Mouse (Mus musculus): ENCODE measurements around the gene Klhdc10.

Klhdc10 gene

DNA sequence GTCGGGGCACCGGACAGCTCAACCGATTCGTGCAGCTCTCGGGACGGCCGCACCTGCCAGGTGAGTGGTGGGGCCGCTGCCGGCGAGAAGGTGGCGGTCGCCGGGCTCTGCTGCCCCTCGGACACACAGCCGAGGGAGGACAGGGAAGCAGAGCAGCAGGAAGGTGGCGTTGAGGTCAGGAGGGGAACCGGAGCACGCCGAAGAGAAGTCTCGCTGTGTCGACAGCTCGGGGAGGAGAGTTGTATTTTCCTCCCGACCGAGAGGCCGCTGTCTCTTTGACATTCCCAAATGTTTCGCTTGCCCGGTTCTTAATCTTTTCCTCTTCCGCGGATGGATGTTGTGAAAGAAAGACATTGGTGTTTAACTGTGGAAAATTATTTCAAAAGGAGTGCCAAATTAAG is 423 bp downstream of the Klhdc10 start:
- DNase-seq (ENCODE audit: low read depth) = peak; percentile 38

DNA sequence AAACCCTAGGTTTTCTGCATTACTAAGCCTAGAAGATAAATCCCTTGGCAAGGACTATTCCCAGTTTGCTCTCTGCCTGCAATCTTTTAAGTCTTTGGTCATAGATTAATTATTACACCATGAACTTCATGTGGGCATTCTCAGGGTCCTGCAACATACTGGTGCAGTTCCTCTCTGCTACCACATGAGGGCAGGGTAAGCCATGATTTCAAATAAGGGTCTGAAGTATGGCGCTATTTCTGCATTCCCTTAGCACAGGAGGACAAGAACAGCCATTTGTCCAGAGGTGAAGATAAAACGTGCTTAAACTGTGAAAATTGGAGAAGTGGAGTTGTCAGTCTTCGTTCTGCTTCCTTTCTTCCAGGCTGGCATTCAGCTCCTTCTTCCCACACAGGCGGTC is 1.8 kb downstream of the Klhdc10 start:
- DNase-seq (ENCODE audit: low read depth) = peak; percentile 92

DNA sequence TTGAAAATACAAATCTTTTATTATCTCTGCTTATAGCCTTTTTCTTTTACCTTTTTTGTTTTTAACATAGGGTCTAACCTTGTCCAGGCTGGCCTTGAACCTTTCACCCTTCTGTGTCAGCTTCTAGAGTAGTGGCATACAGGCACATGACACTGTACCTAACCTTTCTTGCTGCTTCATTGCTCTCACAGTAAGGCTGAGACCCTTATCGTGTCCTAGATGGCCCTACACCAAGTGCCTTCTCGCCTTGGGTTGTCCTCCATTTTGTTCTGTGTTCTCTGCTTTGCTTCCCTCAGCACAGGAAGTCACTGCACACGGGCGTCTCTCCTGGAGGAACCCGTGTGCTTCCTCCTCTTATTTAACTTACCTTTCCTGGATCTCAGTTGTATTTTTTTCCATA is 3.0 kb downstream of the Klhdc10 start:
- DNase-seq (ENCODE audit: low read depth) = no peak

DNA sequence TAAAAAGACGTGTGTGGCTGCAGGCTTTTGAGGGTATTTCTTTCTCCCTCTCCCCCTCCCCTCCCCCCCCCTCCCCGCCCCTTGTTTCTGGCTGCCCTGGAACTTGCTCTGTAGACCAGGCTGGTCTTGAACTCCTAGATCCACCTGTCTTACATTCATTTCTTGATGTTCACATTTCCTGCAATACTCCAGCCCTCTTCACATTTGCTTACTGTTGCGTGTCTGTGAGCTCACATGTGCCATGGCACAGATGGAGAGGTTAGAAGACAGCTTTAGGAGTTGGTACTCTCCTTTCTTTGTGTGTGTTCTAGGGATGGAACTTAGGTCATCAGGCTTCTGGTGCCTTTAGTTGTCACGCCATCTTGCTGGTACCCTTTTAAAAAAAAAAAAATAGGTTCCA is 6.6 kb downstream of the Klhdc10 start:
- no peak for DNase-seq (ENCODE audit: low read depth)

DNA sequence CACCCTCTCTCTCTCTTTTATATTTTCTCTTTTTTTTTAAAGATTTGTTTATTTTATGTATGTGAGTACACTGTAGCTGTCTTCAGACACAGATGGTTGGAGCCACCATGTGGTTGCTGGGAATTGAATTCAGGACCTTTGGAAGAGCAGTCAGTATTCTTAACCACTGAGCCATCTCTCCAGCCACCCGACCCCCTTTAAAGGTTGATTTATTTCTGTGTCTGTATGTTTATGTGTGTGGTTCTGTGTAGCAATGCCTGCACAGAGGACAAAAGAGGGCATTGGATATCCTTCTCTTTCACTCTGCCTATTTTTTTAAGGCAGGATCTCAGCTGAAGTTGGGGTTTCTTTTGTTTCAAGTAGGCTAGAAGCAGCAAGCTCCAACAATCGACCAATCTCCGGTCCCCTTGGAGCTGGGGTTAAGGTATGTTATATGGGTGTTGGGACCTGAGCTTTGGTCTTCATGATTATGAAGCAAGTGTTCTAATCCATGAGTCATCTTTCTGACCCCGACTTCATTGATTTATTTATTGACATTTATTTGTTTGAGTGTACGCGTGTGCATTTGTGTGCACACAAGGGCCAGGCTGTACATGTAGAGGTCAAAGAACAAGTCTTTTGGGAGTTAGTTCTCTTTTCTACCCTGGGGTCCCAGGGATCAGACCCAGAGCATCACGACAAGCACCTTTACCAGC is 7.9 kb downstream of the Klhdc10 start:
- DNase-seq (ENCODE audit: low read depth) = no peak

DNA sequence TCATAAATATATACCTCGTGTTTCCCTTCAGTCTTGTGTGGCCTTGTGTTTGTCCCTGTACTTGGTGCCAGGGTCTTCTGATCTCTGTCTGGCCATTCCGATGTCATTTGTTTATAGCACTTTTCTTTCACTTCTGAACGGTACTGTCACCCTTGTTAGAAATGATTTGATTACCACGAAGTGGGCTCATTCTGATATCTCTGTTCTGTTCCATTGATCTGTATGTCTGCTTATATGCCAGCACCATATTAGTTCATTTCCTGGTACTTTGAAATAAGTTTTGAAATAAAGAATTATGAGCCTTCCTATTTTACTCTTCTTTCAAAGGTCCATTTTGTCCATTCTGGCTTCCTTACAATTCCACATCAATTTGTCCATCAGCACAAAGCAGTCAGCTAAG is 9.6 kb downstream of the Klhdc10 start:
- no peak for DNase-seq (ENCODE audit: low read depth)

DNA sequence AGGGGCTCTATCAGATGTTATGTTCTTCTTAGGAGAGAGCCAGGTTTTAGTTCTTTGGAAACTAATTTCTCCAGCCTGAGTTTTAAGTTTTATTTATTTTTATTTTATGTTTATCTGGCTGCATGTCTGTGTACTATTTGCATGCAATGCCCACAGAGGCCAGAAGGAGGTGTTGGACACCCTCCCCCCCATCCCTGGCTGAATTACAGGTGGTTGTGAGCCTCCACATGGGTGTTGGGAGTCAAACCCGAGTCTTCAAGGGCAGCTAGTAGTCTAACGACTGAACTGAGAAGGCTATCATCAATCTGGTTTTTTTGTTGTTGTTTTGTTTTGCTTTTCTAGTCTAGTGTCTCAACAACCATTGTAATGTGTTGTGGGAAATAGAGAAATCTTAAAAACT is 14.5 kb downstream of the Klhdc10 start:
- no peak for DNase-seq (ENCODE audit: low read depth)

DNA sequence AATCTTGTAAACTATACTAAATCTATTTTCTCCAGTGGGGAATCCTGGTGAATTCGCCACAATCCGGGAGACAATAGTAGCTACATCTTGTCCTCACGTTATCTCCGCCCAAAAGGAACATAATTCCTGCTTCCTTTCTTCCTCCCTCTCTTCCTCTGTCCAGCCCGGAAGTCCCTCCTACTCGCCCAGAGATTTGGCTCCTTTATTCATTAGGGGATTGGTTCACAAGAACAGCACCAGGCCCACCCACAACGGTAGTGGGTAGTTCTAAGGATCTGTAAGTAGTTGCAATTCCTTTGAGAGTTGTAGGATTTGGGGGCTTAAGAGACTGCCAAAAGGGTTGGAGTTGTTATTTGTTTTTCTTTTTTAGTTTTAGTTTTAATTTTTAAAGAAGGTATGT is 15.1 kb downstream of the Klhdc10 start:
- DNase-seq (ENCODE audit: low read depth) = no peak

DNA sequence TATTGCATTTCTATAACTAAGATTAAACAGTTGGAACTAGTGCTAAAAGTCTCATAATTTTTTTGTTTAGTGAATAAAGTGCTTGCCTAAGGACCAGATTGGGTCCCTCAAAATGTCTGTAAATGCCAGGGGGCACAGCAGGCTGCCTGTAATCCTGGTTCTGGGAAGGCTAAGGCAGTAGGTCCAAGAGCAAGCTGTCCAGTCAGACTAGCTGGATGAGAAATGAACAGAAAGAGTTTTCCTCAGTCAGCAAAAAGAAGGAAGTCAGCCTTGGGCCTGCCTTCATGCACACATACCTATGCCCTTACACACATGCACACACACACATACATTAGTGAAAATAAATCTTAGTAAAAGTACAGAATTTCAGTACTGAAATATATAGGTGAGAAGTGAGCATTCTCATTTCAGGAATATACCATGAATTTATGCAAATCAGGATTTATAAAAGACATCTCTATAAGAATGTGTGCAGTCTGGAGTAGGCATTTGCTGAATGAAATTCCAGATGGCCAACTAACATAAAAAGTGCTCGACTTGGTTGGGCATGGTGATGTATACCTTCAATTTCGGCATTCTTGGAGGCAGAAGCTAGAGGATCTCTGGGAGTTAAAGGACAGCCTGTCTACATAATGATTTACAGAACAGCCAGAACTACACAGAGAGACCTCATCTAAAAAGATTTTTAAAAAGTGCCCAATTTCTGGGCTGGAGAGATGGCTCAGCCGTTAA is 31.0 kb downstream of the Klhdc10 start:
- DNase-seq (ENCODE audit: low read depth) = peak; percentile 63

DNA sequence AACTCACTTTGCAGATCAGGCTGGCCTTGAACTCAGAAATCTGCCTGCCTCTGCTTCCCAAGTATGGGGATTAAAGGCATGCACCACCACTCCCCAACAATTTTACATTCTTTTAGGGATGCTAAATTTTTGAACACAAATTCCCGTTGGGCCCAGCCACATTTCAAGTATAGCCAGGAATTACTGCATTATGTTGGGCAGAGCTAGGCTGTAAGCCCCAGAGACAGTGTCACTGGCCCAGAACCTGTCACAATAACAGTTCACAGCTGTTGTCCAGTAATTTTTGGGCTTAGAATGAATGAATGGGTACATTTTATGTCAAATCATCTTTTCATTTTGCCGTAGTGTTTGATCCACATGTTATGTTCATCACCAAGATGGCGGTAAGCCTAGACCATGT is 34.8 kb downstream of the Klhdc10 start:
- DNase-seq (ENCODE audit: low read depth) = no peak

DNA sequence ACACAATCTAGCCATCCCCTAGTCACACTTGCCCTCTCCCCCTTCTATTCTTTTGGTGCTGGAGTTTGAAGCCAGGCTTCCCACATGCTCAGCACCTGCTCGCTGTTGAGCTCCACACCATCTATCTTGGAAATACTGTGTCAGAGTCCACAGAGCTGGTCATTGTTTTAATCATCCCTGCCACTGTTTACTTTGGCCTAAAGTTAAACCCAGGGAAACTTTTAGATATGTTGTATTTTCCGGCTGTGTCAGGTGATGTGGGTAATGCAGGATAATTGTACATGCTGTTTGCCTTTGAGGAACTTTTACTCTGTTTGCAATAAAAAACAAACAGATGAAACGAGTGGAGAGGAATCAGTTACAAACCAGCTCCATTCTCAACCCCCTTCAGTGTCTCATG is 35.4 kb downstream of the Klhdc10 start:
- no peak for DNase-seq (ENCODE audit: low read depth)

DNA sequence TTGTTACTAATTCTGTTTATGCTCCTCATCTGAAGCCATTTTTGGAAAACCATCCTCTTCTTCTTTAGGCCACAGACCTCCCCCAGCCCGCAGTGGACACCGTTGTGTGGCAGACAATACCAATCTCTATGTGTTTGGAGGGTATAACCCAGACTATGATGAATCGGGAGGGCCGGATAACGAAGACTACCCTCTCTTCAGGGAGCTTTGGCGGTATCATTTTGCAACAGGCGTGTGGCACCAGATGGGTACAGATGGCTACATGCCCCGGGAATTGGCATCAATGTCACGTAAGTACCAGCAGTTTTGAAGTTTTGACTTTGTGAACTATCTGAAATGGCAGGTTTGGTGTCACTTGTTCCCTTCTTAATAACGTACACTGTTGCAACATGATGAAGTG is 37.9 kb downstream of the Klhdc10 start:
- DNase-seq (ENCODE audit: low read depth) = no peak

DNA sequence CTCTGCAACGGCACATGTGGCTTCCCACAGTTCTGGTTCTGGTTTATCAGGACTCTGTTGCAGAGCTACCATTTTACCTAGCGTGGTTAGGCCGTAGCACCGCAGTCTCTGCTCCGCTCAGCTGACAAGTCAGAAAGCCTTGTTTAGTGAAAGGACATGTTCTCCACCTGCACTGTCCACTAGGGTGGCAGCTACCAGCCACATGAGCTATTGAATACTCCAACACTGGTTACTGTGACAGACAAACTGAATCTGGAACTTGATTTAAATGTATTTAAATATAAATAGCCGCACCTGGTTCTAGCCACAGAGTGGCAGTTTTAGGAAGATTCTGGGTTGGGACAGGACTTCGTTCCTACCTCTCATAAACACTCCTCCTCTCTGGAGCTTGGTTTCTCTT is 55.3 kb downstream of the Klhdc10 start:
- DNase-seq (ENCODE audit: low read depth) = no peak

DNA sequence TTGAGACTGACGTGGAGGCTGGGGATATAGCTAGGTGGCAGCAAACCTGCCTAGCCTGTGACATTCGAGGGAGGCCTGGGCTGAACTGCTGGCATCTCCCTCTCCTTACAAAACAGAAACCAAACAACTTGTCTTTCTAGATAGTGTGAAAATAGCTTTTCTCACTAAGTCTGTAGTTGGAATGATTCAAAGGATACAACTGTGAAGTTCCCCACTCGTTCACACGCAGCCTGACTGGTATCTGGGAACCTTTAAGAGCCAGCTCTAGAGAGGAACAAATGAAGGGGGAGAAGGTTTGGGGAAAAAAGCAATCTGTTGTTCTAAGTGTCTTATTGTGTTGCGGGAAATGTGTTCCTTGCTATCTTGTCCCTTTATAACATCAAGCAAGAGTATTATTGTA is 57.0 kb downstream of the Klhdc10 start:
- DNase-seq (ENCODE audit: low read depth) = no peak

DNA sequence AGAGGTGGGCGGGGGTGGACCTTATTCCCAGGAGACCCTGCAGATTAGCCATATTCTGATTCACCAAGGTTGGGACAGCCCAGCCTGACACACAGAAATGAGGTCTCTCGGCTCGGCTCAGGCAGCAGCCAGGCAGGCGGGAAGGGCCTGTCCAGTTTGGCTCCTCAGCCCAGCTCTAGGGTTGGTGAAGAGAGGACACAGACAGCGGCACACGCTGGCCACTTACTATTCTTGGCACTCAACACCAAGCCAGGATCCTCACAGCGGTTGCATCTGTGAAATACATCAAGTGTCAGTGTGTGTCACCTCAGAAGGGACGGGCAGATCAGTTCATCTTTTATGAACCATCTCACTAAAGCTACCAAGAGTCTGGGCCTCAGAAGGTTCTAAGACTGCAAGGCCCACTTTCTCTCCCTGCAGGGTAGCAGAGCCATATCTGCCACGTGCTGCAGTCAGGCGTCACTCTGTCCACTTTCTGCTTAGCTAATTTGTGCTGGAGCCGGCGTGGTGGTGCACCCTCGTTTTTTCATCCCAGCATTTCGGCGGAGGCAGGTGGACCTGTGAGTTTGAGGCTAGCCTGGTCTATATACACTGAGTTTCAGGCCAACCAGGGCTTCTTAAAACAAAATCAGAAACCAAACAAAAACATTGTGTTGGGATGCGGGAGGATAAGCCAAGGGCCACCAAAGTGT is 57.5 kb downstream of the Klhdc10 start:
- DNase-seq (ENCODE audit: low read depth) = no peak

DNA sequence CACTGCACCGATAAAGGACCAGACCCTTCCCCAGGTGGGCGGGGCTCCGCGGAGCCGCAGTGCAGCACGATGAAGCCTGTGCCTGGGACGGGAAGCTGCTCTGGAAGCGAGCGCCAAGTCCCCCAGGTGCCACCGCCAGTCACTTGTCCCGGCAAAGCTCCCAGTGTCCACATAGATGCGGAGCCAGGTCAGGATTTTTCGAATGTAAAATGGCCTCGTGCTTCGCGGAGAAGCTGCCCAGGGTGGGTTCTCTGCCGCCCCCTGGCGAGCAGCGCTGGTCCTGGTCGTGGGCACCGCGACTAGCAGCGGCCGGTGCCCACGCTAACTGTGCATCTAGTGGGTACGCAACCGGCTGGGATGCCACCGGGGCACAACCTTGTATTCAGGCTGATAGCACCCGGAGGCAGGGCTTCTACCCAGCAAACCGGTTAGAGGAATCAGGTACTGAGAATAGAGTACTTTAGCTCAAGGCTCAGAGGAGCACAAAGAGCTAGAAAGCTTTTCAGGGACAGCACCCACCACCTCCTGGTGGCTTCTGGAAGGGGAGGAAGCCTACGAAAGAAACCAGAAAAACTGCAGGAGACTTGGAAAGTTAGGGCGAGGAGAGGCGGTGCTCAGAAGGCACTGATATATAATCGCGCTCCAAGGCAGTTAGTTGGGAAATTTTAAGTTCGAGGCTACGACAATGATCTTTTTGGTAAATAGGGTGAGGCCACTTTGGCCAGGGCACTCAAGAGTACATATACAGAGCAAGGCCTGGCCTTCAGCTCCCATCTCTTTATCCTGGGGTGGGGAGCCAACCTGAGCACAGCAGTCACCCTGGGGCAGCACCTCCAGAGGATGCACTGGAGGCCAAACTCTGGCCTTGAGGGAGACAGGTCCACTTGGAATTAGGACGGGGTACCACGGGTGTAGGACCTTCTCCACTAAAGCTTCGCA is 58.4 kb downstream of the Klhdc10 start:
- DNase-seq (ENCODE audit: low read depth) = no peak

DNA sequence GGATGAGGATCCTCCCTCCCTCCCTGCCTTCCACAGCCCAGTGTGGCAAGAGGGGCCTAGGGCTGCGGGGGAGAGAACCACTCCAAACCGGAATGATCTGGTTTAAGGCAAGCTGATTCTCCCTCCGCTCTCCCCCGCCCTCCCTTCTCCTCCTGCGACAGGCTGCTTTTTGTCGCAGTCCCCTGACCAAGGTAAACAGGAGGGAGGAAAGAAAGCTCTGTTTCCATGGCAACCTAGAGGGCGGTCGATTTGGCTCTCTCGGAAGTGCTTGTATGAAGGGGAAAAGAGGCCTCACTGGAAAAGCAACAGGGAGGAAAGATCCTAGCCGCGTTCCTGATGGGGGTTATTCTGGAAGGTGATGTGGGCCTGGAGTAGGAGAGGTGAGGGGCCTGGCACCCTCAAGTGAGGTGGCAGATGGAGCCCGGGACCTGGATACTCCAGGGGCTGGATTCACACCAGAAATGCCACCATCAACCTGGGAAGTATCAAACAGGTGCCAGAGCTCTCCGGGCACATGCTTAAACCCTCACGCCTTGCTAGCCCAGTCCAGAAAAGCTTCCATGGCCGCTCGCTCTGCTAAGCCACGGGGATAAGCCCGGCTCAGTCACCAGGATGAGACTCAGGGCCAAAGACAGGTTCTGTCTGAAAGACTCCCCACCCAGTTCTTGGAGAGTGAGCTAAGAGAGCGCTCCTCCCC is 59.2 kb downstream of the Klhdc10 start:
- DNase-seq (ENCODE audit: low read depth) = no peak

DNA sequence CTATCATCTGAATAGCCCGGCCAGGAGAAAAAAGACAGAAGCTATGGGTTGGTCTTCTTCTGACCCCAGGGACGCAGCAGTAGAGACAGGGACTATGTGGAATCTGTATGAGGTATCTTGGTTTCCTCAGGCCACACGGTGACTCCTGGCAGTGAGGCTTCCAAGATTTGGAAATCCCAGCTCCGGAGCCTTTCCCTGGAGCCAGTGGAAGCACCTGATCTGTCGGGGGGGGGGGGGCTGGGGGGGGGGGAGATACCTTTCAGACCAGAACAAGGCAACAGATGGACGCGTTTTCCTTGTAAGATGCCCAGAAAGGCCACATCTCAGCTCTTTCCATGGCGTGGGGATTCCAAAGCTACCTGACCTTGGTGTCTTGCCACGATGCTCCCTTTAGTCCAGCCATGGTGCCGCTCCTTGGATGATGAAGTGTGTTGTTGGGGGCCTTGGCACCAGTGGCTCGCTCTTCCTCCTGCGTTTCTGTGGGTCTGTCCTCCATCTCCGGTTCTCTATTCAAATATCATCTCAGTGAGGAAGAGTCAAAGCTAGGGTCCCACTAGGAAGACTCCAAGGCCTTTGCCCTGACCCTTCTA is 60.2 kb downstream of the Klhdc10 start:
- DNase-seq (ENCODE audit: low read depth) = no peak

DNA sequence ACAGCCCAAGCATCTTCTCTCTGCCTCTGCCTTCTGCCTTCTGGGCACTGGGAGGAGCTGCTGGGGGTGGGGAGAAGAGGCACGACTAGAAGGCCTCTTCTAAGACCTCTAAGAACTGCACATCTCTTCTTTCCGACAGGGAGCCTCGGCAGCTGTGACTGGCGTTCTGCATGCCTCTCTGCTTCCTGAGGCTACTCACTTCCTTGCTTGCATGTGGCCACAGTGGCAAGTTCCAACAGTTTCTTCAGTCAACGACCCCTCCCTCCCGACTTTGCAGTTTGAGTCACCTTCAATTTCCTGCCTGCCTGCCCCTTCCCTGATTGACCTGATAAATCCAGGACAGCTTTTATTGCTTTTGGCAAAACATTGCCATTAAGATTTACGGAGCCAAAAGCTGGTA is 61.2 kb downstream of the Klhdc10 start:
- no peak for DNase-seq (ENCODE audit: low read depth)

DNA sequence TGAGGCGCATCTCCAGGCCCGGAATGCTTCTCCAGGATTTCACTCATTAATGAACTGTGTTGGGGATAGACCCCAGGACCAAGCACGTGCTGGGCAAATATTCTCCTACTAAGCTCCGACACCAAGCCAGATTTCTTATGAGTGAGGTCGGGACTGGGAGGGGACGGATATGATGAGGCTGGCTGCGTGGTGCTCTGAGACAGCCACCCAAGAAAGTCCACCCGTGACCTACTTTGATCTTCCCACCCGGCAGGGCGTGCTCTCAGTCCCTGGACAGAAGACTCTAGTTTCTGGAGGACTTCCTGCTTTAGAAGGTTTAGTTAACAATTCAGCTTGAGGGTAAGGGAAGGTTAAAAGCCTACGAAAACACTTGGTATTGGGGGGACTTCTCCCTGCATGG is 63.9 kb downstream of the Klhdc10 start:
- no peak for DNase-seq (ENCODE audit: low read depth)

DNA sequence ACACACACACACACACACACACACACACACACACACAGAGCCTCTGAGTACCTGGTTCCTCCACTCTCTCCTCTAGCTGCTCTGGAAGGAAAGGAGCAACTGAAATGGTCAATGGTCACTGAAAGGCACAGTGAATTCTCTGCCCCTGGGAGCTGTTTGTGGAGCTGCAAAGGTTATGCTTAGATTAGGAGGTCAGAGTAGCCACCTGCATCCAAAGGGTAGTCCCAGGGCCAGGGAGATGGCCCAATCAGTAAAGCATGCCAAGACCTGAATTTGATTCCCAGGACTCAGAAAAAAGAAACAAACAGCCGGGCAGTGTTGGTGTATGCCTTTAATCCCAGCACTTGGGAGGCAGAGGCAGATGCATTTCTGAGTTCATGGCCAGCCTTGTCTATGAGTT is 66.4 kb downstream of the Klhdc10 start:
- DNase-seq (ENCODE audit: low read depth) = no peak
